Mouse (Mus musculus): ENCODE measurements at regions not wholly inside any gene's neighbourhood (a gene's known extent, or its start where the extent isn't known, plus 50 kb on each side); places are given as distances from the start of the nearest gene placed in this dataset.

- Histone ChIP-seq H3K4me1 (replicated peaks) (no peaks in the 10 kb centered on the region), H3K36me3 (no peaks in the 10 kb centered on the region), H3K27ac (no peak overlapping the region), H3K27me3 (no peaks in the 10 kb centered on the region), H3K4me2 (replicated peaks) (no peak overlapping the region), H3K9ac (replicated peaks) (no peak overlapping the region), H3K4me3 (replicated peaks) (no peak overlapping the region), H3K9me3 (no peaks in the 10 kb centered on the region)
- WGBS, result 5% methylated on average over 5 of the region's 5 CpGs
- no peak for ATAC-seq
Observed at GRCm38 (mm10) chr8:27981769-27982168, 534.3 kb downstream of the Poteg start.

GRCm38 (mm10) chr8:28012849-28013248 is 565.4 kb downstream of the Poteg start:
- 62% methylated on average over 4 of the region's 4 CpGs for WGBS
- no peak overlapping the region for H3K9ac ChIP-seq (replicated peaks)
- no peak for ATAC-seq

More at GRCm38 (mm10) chr8:28012849-28013248, 565.4 kb downstream of the Poteg start:
- Histone ChIP-seq H3K4me3 (replicated peaks) (no peak overlapping the region), H3K27ac (no peak overlapping the region), H3K36me3 (no peaks in the 10 kb centered on the region), H3K4me1 (replicated peaks) (no peaks in the 10 kb centered on the region), H3K27me3 (no peaks in the 10 kb centered on the region), H3K4me2 (replicated peaks) (no peak overlapping the region), H3K9me3 (no peaks in the 10 kb centered on the region)

Measured in midbrain, embryonic 13.5 days (tissue).